Mouse (Mus musculus) hindbrain, embryonic 14.5 days (tissue): ENCODE data around the gene Mogs. TPM values are rescaled to one million over a fixed set of nuclear protein-coding genes. Genes with fewer than 3 reads are reported as not detected.

ENCODE experiments used
- ATAC-seq: fragments of 200-750 bp; cut with Nextera tagmentation; 2 replicates; pipeline ENCODE4 v1.8.0; 2017; ENCODE audit warnings: moderate number of reproducible peaks, mild to moderate bottlenecking, moderate TSS enrichment, moderate library complexity; ENCODE audit not compliant: low FRiP score
- DNase-seq: peaks from one replicate; pipeline ENCODE4 v3.0.0-alpha.2; 2015; ENCODE audit warnings: low spot score
- H3K27ac ChIP-seq: fragments of 300-500 bp; sonication (generic); 2 replicates; pipeline ENCODE4 v1.5.1; 2014; ENCODE audit warnings: mild to moderate bottlenecking, moderate library complexity
- H3K27me3 ChIP-seq: fragments of 300-500 bp; sonication (generic); 2 replicates; pipeline ENCODE4 v1.6.1; 2014; ENCODE audit warnings: mild to moderate bottlenecking, low read length, mixed read lengths; ENCODE audit not compliant: control insufficient read depth, insufficient read depth
- H3K36me3 ChIP-seq: fragments of 300-500 bp; sonication (generic); replicated peaks from 2 replicates; pipeline ENCODE4 v1.6.1; 2014; ENCODE audit not compliant: control insufficient read depth, insufficient read depth
- H3K4me1 ChIP-seq: fragments of 300-500 bp; sonication (generic); replicated peaks from 2 replicates; pipeline ENCODE4 v1.6.1; 2014; ENCODE audit warnings: antibody characterized with exemption, low read length, mixed read lengths; ENCODE audit not compliant: control insufficient read depth, insufficient read depth
- H3K4me2 ChIP-seq: fragments of 300-500 bp; sonication (generic); replicated peaks from 2 replicates; pipeline ENCODE4 v1.6.1; 2014; ENCODE audit warnings: mild to moderate bottlenecking, moderate library complexity
- H3K4me3 ChIP-seq: fragments of 300-500 bp; sonication (generic); replicated peaks from 2 replicates; pipeline ENCODE4 v1.5.1; 2014; ENCODE audit warnings: mild to moderate bottlenecking, low read length
- H3K9ac ChIP-seq: fragments of 300-500 bp; sonication (generic); 2 replicates; pipeline ENCODE4 v1.6.1; 2014
- H3K9me3 ChIP-seq: fragments of 300-500 bp; sonication (generic); 2 replicates; pipeline ENCODE4 v1.6.1; 2016; ENCODE audit warnings: low read length; ENCODE audit not compliant: control insufficient read depth
- WGBS: fragments of 180-500 bp; shearing (Covaris S2); extraction: QIAGEN DNeasy Blood & Tissue Kit; methylation state at CpG from one replicate; pipeline ENCODE4 v1.1.7; 2014; 5-methylcytosine and 5-hydroxymethylcytosine counted together
- polyA plus RNA-seq: library from polyadenylated mRNA; unstranded; fragments of >200 nt; fragmentation: Nextera tagmentation; extraction: Ambion mirVana; gene quantifications from 2 replicates; pipeline ENCODE4 v1.2.1, GENCODE M21; 2014

Gene Mogs
- polyA plus RNA-seq, 1 experiment from 2014 or later: 23.9 TPM

DNA sequence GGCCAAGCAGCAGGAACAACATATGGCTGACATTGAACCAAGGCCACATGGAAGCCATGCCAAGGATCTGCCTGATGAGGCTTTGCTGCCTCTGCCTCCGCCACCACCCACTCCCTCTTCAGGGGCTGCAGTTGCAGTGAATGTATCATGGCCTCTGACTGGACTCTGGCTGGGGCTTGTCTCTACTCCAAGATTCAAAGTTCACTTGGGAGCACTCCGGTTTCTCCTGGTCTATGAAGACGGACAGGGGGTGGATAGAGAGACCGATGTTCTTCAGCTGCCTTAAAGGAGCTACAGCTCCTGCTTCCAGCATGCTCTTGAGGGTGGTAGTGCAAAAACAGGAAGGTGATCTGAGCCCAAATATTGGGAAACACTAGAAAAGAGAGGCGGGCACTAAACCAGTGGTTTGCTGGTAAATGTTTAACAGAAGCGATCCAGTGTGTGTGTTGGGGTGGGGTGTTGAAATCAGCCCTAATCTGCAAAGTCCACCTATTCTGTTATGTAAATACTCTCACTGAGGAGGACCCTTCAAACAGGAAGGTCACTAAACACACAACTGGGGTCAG lies 16.3 kb downstream of the Mogs start:
- no peak for DNase-seq
- Histone ChIP-seq H3K27ac (no peak overlapping the region), H3K27me3 (peaks cover 6% of the 10 kb centered on the region; the same call in 1 of the 2 replicates), H3K4me1 (no peaks in the 10 kb centered on the region), H3K36me3 (no peaks in the 10 kb centered on the region), H3K9me3 (no peaks in the 10 kb centered on the region), H3K4me3 (no peak overlapping the region), H3K4me2 (no peak overlapping the region), H3K9ac (no peak overlapping the region)
- WGBS: 81% methylated on average over 6 of the region's 6 CpGs
- no peak for ATAC-seq

DNA sequence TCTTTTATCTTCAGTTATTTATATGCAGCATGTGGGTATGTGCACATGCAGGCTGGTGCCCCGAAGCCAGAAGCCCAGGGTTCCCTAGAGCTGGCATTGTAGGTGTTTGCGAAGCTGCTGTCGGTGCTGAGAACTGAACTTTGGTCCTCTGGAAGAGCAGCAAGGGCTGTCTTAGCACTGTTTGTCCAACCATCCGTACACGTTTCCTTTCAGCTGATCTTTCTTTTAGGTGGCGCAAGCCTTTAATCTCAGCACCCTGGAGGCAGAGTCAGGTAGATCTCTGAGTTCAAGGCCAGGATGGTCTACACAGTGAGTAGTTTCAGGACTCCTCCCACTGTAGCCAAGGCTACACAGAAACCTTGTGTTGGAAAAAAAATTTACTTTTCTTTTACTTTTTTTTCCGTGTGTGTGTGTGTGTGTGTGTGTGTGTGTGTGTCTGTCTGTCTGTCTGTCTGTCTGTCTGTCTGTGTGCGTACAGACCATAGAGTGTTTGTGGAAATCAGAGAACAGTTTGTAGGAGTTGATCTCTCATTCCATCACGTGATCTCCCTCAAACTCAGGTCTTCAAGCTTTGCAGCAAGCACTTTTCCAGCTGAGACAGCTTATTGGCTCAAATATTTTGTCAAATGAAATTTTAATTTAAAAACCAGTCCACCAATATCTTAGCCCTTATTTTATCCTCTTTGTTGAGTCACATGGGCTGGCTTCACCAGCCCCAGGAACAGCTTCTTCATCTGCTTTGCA lies 17.1 kb downstream of the Mogs start:
- peaks cover 5% of the 10 kb centered on the region; the same call in 1 of the 2 replicates for H3K4me1 ChIP-seq
- no peak for DNase-seq
- no peak overlapping the region for H3K4me2 ChIP-seq
- no peaks in the 10 kb centered on the region for H3K36me3 ChIP-seq
- ATAC-seq: no peak
- no peak overlapping the region for H3K27ac ChIP-seq
- H3K27me3 ChIP-seq: peaks cover 6% of the 10 kb centered on the region; the same call in 1 of the 2 replicates
- H3K4me3 ChIP-seq: no peak overlapping the region
- no peak overlapping the region for H3K9ac ChIP-seq
- 90% methylated on average over 9 of the region's 9 CpGs for WGBS
- no peaks in the 10 kb centered on the region for H3K9me3 ChIP-seq

DNA sequence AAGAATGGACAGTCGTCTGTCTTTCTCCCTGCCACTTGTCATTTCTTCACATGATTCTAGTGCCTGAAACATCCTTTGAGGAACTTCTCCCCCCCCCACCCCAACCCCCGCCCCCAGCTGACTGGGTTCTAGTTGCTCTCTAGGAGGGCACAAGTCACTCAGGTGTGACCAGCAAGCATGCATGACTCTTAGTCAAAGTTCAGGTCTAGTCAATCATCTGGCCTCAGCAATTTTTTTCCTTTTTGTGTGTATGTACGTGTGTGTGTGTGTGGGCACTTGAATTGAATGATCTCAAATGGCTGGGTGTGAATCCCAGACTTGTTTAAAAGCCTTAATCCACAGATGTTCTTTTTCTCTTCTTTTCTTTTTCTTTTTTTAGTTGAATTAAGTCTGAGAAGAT lies 18.9 kb downstream of the Mogs start:
- no peak for ATAC-seq
- 70% methylated on average over 3 of the region's 3 CpGs for WGBS

DNA sequence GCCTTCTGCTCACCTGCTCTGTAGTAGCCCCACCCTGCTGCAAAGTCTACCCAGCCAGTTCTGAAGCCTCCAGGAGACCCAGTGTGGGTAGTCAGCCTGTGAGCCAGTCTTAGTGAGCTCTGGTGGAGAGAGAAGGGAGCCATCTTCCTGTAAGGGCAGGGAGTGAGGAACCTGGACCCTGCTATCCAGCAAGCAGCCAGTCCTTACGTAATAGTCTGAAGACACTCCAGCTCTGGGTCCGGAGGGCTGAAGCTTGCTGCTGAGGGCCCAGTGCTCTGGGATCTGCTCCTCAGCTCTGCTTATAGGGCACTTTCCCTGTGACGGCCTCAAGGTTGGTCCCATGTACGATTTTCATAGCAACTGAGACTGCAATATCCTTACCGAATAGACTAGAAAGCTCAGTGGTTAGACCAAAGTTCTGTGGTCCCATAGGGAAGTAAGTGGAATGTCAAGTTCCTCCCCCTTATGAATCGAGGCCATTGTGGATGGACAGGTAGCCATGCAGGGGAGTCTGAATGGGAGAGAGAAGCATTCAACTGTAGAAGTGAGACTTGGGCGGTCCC lies 19.7 kb downstream of the Mogs start, which contains the start of gene Rtkn:
Rtkn (plus strand) TSS at position 513 of the 563 bp plus-strand sequence.
- peak within 1 kb of the TSS; percentile 89; the same call in 1 of the 2 replicates for H3K27ac ChIP-seq
- H3K4me2 ChIP-seq: peak within 1 kb of the TSS; percentile 59
- no peaks in the 10 kb centered on the region for H3K9me3 ChIP-seq
- ATAC-seq: no peak
- peaks cover 18% of the 10 kb centered on the region for H3K4me1 ChIP-seq
- no peak for DNase-seq
- no peaks in the 10 kb centered on the region for H3K36me3 ChIP-seq
- 68% methylated on average over 7 of the region's 7 CpGs for WGBS
- H3K27me3 ChIP-seq: peaks cover 6% of the 10 kb centered on the region; the same call in 1 of the 2 replicates
- peak within 1 kb of the TSS; percentile 45 for H3K9ac ChIP-seq
- peak within 1 kb of the TSS; percentile 13 for H3K4me3 ChIP-seq

More for the DNA sequence above, 18.9 kb downstream of the Mogs start:
- H3K4me1 ChIP-seq: peaks cover 18% of the 10 kb centered on the region
- H3K27ac ChIP-seq: no peak overlapping the region
- DNase-seq: no peak
- no peak overlapping the region for H3K4me3 ChIP-seq
- peaks cover 6% of the 10 kb centered on the region; the same call in 1 of the 2 replicates for H3K27me3 ChIP-seq
- H3K4me2 ChIP-seq: no peak overlapping the region
- no peaks in the 10 kb centered on the region for H3K9me3 ChIP-seq
- no peaks in the 10 kb centered on the region for H3K36me3 ChIP-seq
- H3K9ac ChIP-seq: no peak overlapping the region

DNA sequence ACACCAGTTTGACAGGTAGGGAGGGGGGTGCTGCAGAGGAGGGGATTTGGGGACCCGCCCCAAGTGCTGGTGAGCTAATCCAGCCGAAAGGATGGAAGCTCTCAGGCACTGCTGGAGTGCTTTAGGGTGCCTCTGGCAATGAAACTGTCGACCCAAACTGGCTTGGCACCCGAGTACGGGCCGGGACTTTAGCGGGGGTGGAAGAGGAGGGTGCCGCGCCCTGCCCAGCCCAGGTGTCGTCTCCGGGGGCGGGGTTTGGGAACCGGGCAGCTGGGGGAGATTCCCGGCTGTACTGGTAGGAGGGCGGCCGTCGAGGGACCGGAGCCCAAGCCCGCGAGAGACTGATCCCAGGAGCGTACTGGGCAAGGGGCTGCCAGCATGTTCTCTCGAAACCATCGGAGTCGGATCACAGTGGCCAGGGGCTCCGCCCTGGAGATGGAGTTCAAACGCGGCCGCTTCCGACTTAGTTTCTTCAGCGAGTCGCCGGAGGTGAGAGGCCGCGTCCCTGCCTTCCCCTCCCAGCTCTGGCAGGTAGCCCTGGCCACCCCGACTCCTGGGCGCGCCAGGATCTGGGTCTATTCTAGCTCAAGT lies 20.4 kb downstream of the Mogs start:
- WGBS: 4% methylated on average over 37 of the region's 37 CpGs
- ATAC-seq: no peak
- no peaks in the 10 kb centered on the region for H3K9me3 ChIP-seq
- DNase-seq: no peak
- H3K9ac ChIP-seq: peak overlapping the region; percentile 45
- no peaks in the 10 kb centered on the region for H3K36me3 ChIP-seq
- peaks cover 18% of the 10 kb centered on the region for H3K4me1 ChIP-seq
- peaks cover 6% of the 10 kb centered on the region; the same call in 1 of the 2 replicates for H3K27me3 ChIP-seq
- peak overlapping the region; percentile 13 for H3K4me3 ChIP-seq
- peak overlapping the region; percentile 59 for H3K4me2 ChIP-seq
- no peak overlapping the region for H3K27ac ChIP-seq

DNA sequence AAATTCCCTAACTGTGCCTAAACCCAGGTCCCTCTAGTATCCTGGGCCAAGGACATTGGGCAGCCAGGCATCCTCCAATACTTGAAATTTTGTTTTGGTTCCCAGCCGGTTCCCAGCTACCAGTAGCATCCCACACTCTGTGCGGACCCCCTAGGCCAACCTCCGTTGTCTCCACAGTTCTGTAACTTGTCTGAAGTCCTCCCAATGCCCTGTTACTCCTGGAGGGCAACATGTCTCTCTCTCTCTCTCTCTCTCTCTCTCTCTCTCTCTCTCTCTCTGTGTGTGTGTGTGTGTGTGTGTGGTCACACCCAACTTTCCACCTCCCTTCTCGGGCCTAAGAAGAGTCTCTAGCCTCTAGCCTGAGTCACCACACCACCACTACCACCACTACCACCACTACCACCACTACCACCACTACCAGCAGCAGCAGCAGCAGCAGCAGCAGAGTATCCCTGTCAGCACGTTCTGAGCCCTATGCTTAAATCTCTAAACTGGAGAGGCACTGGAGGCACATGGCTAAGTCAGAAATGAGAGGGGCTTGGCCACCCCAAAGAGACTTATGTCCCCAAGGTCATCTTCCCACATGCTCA lies 21.1 kb downstream of the Mogs start:
- H3K4me1 ChIP-seq: peaks cover 18% of the 10 kb centered on the region
- no peaks in the 10 kb centered on the region for H3K36me3 ChIP-seq
- peak overlapping the region; percentile 64 for H3K9ac ChIP-seq
- WGBS: 14% methylated on average over 5 of the region's 5 CpGs
- ATAC-seq (no peak), DNase-seq (no peak)
- H3K27ac ChIP-seq: peak overlapping the region; percentile 89
- H3K4me2 ChIP-seq: peak overlapping the region; percentile 59
- peak overlapping the region; percentile 36 for H3K4me3 ChIP-seq
- peaks cover 6% of the 10 kb centered on the region; the same call in 1 of the 2 replicates for H3K27me3 ChIP-seq
- H3K9me3 ChIP-seq: no peaks in the 10 kb centered on the region

DNA sequence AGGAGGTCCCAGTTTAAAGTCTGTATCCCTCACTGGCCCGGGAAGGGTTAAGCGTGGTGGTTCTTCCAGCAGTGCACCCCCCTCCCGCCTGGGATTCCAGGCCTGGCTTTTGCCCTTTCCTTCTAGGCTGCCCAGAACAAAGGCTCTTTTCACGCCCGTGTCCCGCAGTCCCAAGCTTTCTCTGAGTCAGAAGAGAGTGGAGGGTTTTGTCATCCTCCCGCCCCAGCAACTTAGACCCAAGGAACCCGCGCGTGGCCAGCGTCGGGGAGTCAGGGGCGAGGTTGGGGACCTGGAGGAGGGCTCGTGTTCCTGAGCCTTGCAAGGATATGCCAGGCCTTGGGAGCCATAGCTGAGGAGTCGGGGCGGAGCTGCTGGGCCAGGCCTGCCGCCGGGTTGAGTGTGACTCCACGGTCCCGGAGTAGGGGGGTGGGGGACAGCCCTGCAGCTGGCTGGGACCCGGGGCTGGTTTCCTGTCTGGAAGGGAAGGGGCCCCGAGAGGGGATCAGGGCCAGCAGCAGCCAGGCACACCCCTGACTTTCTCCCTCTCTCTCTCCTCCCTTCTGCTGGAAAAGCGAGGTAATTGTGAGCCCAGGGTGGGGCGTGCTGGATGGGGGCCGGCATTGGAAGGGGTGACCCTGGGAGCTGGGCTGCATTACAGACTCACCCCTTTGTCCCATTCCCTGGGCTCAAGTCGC lies 21.7 kb downstream of the Mogs start:
- no peaks in the 10 kb centered on the region for H3K9me3 ChIP-seq
- H3K27ac ChIP-seq: peak overlapping the region; percentile 89
- WGBS: under 1% methylated on average over 25 of the region's 26 CpGs
- H3K4me2 ChIP-seq: peak overlapping the region; percentile 59
- H3K36me3 ChIP-seq: no peaks in the 10 kb centered on the region
- H3K4me1 ChIP-seq: peaks cover 21% of the 10 kb centered on the region
- DNase-seq: peak; percentile 59
- peak overlapping the region; percentile 36 for H3K4me3 ChIP-seq
- peak; percentile 73 for ATAC-seq
- peak overlapping the region; percentile 64 for H3K9ac ChIP-seq
- peaks cover 6% of the 10 kb centered on the region; the same call in 1 of the 2 replicates for H3K27me3 ChIP-seq

DNA sequence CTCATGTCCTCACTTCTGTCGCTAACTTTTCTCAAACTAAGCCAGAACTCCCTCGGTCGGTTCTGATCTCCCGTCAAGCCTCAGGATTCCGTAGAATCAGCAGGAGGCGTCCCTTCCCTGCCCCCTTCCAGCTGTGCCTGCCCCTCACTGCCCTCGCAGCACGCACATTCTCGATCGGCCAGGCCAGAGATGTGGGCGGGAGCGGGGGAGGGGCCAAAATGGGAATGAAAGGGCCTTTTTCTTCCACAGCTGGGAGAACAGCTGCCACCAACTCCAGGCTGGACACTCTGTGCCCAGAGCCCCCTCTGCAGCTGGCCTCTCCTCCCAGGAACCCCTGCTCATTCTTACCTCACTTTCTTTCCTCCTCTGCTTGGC lies 22.3 kb downstream of the Mogs start:
- Histone ChIP-seq H3K4me3 (peak overlapping the region; percentile 36), H3K36me3 (no peaks in the 10 kb centered on the region), H3K27ac (peak overlapping the region; percentile 89), H3K4me1 (peaks cover 27% of the 10 kb centered on the region), H3K27me3 (peaks cover 6% of the 10 kb centered on the region; the same call in 1 of the 2 replicates), H3K9ac (peak overlapping the region; percentile 64), H3K9me3 (no peaks in the 10 kb centered on the region), H3K4me2 (peak overlapping the region; percentile 59)
- peak; percentile 43; the same call in 1 of the 2 replicates for ATAC-seq
- WGBS: 0% methylated on average over 12 of the region's 12 CpGs
- DNase-seq: peak; percentile 54
